Mouse (Mus musculus): ENCODE measurements around the gene Wdfy2.

DNA sequence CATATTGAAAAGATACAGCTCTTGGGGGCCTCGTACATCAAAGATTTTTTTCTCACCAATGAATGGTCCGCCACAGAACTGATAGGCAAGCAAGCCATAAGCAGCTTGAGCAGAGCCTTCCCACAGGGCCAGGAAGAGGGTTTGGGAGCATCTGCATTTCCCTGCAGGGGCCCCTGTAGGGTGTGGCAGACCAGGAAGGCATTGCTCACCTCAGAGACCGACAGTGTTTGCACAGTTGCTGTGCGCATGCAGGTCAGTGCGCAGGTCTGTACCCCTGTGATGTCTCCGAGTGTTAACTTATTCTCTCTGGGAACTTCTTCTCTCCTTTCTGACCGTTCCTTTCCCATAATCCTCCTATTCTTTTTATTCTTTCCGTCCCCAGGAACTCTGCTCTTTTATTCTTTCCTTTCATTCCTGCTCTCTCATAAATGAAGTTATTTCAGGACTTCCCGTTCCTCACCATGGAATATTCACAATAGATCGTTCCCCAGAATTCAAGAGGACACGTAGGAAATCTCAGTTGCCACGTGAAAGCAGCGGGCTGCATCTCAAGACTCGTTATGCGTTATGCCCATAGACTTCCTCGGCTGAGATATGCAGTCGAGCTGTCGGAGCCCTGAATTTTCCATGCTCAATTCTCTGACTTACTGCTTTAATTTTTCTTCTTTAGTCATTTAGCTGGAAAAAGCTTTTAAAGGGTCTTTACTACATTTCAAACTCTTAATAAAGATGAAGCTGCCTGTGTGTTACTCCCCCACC is 17.8 kb downstream of the Wdfy2 start:
- TF ChIP-seq CTCF (conservative IDR thresholded peaks at IDR 0.05; ENCODE audit: low read length), result no peak
- TF ChIP-seq POU5F1 (IDR thresholded peaks at IDR 0.05; ENCODE audit: borderline replicate concordance, low read length), result no peak

Data from E14TG2a.4 (cell line).